Mouse (Mus musculus): ENCODE measurements around the gene Fam234b. TPM values are rescaled to one million over a fixed set of nuclear protein-coding genes. Genes with fewer than 3 reads are reported as not detected.

The Fam234b gene
- polyA plus RNA-seq, 1 experiment from 2014 or later = 103 TPM

DNA sequence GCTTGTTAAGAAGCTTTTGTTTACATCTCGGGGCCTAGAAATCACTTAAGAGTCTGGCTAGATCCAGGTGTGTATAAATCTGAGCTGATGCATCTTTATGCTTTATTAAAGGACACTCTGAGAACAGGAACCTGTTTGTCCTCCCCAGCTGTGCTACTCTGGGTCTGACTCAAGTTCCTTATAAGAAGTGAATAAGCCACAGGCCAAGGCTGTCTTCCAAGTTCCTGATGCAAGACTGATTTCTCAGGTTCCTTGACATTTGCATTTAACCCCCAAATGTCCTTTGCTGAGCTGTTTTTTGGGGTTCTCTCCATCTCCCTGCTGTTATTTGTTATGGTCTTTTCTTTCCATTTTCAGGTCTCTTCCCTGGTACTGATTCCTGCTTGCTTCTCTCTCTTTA, 5.9 kb upstream of the Fam234b start:
- Histone ChIP-seq H3K9ac (replicated peaks; ENCODE audit: low read depth, low read length) (no peak overlapping the region), H3K4me1 (replicated peaks; ENCODE audit: control insufficient read depth, insufficient read depth, low read length) (no peaks in the 10 kb centered on the region), H3K9me3 (ENCODE audit: control insufficient read depth, low read length) (no peaks in the 10 kb centered on the region), H3K36me3 (ENCODE audit: control insufficient read depth, insufficient read depth) (no peaks in the 10 kb centered on the region), H3K27me3 (replicated peaks; ENCODE audit: control insufficient read depth, insufficient read depth, low read length) (no peaks in the 10 kb centered on the region), H3K4me3 (replicated peaks; ENCODE audit: low read length) (no peak overlapping the region), H3K27ac (ENCODE audit: low read length) (no peak overlapping the region), H3K4me2 (ENCODE audit: low read length) (no peak overlapping the region)
- 85% methylated on average over 1 of the region's 1 CpGs for WGBS
- ATAC-seq = no peak

- no peaks in the 10 kb centered on the region for H3K9me3 ChIP-seq (ENCODE audit: control insufficient read depth, low read length)
- no peak overlapping the region for H3K9ac ChIP-seq (replicated peaks; ENCODE audit: low read depth, low read length)
- no peak overlapping the region for H3K4me2 ChIP-seq (ENCODE audit: low read length)
- no peak overlapping the region for H3K4me3 ChIP-seq (replicated peaks; ENCODE audit: low read length)
- H3K27ac ChIP-seq (ENCODE audit: low read length) = no peak overlapping the region
- H3K36me3 ChIP-seq (ENCODE audit: control insufficient read depth, insufficient read depth) = no peaks in the 10 kb centered on the region
- H3K27me3 ChIP-seq (replicated peaks; ENCODE audit: control insufficient read depth, insufficient read depth, low read length) = no peaks in the 10 kb centered on the region
- no peak for ATAC-seq
- H3K4me1 ChIP-seq (replicated peaks; ENCODE audit: control insufficient read depth, insufficient read depth, low read length) = peaks cover 3% of the 10 kb centered on the region
- WGBS = 79% methylated on average over 8 of the region's 8 CpGs
Measured at GRCm38 (mm10) chr6:135192993-135193392, 4.8 kb upstream of the Fam234b start.

- 28% methylated on average over 4 of the region's 4 CpGs for WGBS
- H3K27ac ChIP-seq (ENCODE audit: low read length) = no peak overlapping the region
- peaks cover 7% of the 10 kb centered on the region for H3K4me1 ChIP-seq (replicated peaks; ENCODE audit: control insufficient read depth, insufficient read depth, low read length)
- no peaks in the 10 kb centered on the region for H3K9me3 ChIP-seq (ENCODE audit: control insufficient read depth, low read length)
- H3K9ac ChIP-seq (replicated peaks; ENCODE audit: low read depth, low read length) = no peak overlapping the region
- no peak overlapping the region for H3K4me3 ChIP-seq (replicated peaks; ENCODE audit: low read length)
- no peak for ATAC-seq
- H3K4me2 ChIP-seq (ENCODE audit: low read length) = no peak overlapping the region
- H3K27me3 ChIP-seq (replicated peaks; ENCODE audit: control insufficient read depth, insufficient read depth, low read length) = no peaks in the 10 kb centered on the region
- H3K36me3 ChIP-seq (ENCODE audit: control insufficient read depth, insufficient read depth) = no peaks in the 10 kb centered on the region
Measured at GRCm38 (mm10) chr6:135193733-135194132, 4.0 kb upstream of the Fam234b start.

GRCm38 (mm10) chr6:135194907-135195306, 2.9 kb upstream of the Fam234b start:
- 77% methylated on average over 4 of the region's 4 CpGs for WGBS
- no peak overlapping the region for H3K4me2 ChIP-seq (ENCODE audit: low read length)

GRCm38 (mm10) chr6:135196707-135197106, 1.1 kb upstream of the Fam234b start:
- Histone ChIP-seq H3K4me1 (replicated peaks; ENCODE audit: control insufficient read depth, insufficient read depth, low read length) (peaks cover 20% of the 10 kb centered on the region), H3K27ac (ENCODE audit: low read length) (no peak overlapping the region), H3K4me2 (ENCODE audit: low read length) (no peak overlapping the region), H3K4me3 (replicated peaks; ENCODE audit: low read length) (no peak overlapping the region), H3K9ac (replicated peaks; ENCODE audit: low read depth, low read length) (no peak overlapping the region), H3K36me3 (ENCODE audit: control insufficient read depth, insufficient read depth) (no peaks in the 10 kb centered on the region), H3K9me3 (ENCODE audit: control insufficient read depth, low read length) (no peaks in the 10 kb centered on the region), H3K27me3 (replicated peaks; ENCODE audit: control insufficient read depth, insufficient read depth, low read length) (no peaks in the 10 kb centered on the region)
- 90% methylated on average over 8 of the region's 8 CpGs for whole genome bisulfite sequencing
- ATAC-seq = no peak

More at GRCm38 (mm10) chr6:135194907-135195306, 2.9 kb upstream of the Fam234b start:
- no peaks in the 10 kb centered on the region for H3K9me3 ChIP-seq (ENCODE audit: control insufficient read depth, low read length)
- H3K9ac ChIP-seq (replicated peaks; ENCODE audit: low read depth, low read length) = no peak overlapping the region
- no peak overlapping the region for H3K4me3 ChIP-seq (replicated peaks; ENCODE audit: low read length)
- ATAC-seq = no peak
- H3K4me1 ChIP-seq (replicated peaks; ENCODE audit: control insufficient read depth, insufficient read depth, low read length) = peaks cover 17% of the 10 kb centered on the region
- no peak overlapping the region for H3K27ac ChIP-seq (ENCODE audit: low read length)
- no peaks in the 10 kb centered on the region for H3K27me3 ChIP-seq (replicated peaks; ENCODE audit: control insufficient read depth, insufficient read depth, low read length)
- H3K36me3 ChIP-seq (ENCODE audit: control insufficient read depth, insufficient read depth) = no peaks in the 10 kb centered on the region

GRCm38 (mm10) chr6:135197446-135197845, 331 bp upstream of the Fam234b start:
- Histone ChIP-seq H3K27ac (ENCODE audit: low read length) (no peak overlapping the region), H3K27me3 (replicated peaks; ENCODE audit: control insufficient read depth, insufficient read depth, low read length) (no peaks in the 10 kb centered on the region), H3K4me1 (replicated peaks; ENCODE audit: control insufficient read depth, insufficient read depth, low read length) (peaks cover 20% of the 10 kb centered on the region), H3K9me3 (ENCODE audit: control insufficient read depth, low read length) (no peaks in the 10 kb centered on the region), H3K9ac (replicated peaks; ENCODE audit: low read depth, low read length) (peak overlapping the region; percentile 84), H3K4me2 (ENCODE audit: low read length) (peak overlapping the region; percentile 60), H3K36me3 (ENCODE audit: control insufficient read depth, insufficient read depth) (no peaks in the 10 kb centered on the region), H3K4me3 (replicated peaks; ENCODE audit: low read length) (peak overlapping the region; percentile 76)
- WGBS = 17% methylated on average over 7 of the region's 7 CpGs
- no peak for ATAC-seq

- H3K4me3 ChIP-seq (replicated peaks; ENCODE audit: low read length) = peak overlapping the region; percentile 76
- H3K4me1 ChIP-seq (replicated peaks; ENCODE audit: control insufficient read depth, insufficient read depth, low read length) = peaks cover 21% of the 10 kb centered on the region
- no peak overlapping the region for H3K27ac ChIP-seq (ENCODE audit: low read length)
- H3K9ac ChIP-seq (replicated peaks; ENCODE audit: low read depth, low read length) = peak overlapping the region; percentile 84; the same call in 1 of the 2 replicates
- H3K36me3 ChIP-seq (ENCODE audit: control insufficient read depth, insufficient read depth) = no peaks in the 10 kb centered on the region
- WGBS = 27% methylated on average over 6 of the region's 6 CpGs
- peak overlapping the region; percentile 60 for H3K4me2 ChIP-seq (ENCODE audit: low read length)
- no peaks in the 10 kb centered on the region for H3K9me3 ChIP-seq (ENCODE audit: control insufficient read depth, low read length)
- no peak for ATAC-seq
- no peaks in the 10 kb centered on the region for H3K27me3 ChIP-seq (replicated peaks; ENCODE audit: control insufficient read depth, insufficient read depth, low read length)
Measured at GRCm38 (mm10) chr6:135198726-135199125, 949 bp downstream of the Fam234b start.

DNA sequence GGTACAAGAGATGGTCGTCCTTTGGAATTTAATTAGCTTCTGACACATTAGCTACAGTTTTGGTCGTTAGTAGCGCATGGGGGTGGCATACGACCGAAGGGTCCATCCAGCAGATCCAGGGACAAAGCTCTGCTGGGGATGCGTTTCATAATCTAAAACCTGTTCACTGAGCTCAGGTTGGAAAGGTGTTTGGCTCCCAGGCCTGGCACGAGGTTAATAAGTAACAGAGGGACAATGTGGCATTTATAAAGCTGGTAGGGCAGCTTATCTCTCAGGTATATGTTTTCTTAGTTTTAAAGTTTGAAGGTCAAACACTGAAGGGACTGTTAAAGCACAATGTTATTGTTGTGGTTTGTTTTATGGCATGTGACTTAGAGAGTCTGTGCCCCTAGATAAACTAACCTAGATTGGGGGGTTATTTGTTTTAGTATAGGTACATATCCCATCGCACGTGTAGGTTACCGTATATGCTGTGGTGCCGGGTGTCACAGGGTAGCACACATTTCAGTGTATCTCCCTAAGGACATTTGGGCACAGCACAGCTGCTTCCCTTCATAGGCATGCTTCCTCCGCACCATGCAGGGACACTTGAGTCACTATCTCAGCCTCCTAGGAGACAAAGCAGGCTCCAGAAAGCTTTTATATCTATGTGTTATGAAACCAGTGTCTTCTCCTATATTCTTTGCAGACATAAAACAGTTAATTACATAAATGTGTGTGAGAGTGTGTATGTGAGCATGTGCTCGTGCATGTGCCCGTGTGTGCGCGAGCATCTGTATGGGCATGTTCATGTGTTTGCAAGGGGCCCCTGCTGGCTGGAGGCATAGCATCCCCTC, 2.6 kb downstream of the Fam234b start:
- Histone ChIP-seq H3K4me3 (replicated peaks; ENCODE audit: low read length) (no peak overlapping the region), H3K27ac (ENCODE audit: low read length) (no peak overlapping the region), H3K36me3 (ENCODE audit: control insufficient read depth, insufficient read depth) (no peaks in the 10 kb centered on the region), H3K27me3 (replicated peaks; ENCODE audit: control insufficient read depth, insufficient read depth, low read length) (no peaks in the 10 kb centered on the region), H3K4me1 (replicated peaks; ENCODE audit: control insufficient read depth, insufficient read depth, low read length) (peaks cover 24% of the 10 kb centered on the region), H3K9ac (replicated peaks; ENCODE audit: low read depth, low read length) (0 out of 2 replicates have a peak overlapping the region, but pooled peaks have one; percentile 11), H3K9me3 (ENCODE audit: control insufficient read depth, low read length) (no peaks in the 10 kb centered on the region), H3K4me2 (ENCODE audit: low read length) (no peak overlapping the region)
- WGBS = 76% methylated on average over 16 of the region's 16 CpGs
- ATAC-seq = no peak

DNA sequence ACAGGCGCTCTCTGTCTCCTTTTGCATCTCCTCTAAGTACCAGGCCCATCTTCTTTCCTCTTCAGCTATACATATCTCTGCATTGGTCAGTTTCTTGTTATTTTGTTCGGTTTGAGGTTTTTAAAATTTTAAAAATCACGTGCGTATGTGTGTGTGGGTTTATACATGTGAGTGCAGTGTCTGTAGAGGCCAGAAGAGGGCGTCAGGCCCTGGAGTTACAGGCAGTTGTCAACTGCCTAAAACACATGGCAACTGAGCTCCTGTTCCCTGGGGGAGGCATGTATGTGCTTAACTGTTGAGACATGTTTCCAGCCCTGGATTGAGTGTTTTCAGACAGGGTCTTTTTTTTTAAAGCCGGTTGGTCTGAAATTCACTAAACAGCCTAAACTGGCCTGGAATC, 4.9 kb downstream of the Fam234b start:
- Histone ChIP-seq H3K9ac (replicated peaks; ENCODE audit: low read depth, low read length) (no peak overlapping the region), H3K27ac (ENCODE audit: low read length) (no peak overlapping the region), H3K36me3 (ENCODE audit: control insufficient read depth, insufficient read depth) (no peaks in the 10 kb centered on the region), H3K27me3 (replicated peaks; ENCODE audit: control insufficient read depth, insufficient read depth, low read length) (no peaks in the 10 kb centered on the region), H3K4me1 (replicated peaks; ENCODE audit: control insufficient read depth, insufficient read depth, low read length) (peaks cover 21% of the 10 kb centered on the region), H3K9me3 (ENCODE audit: control insufficient read depth, low read length) (no peaks in the 10 kb centered on the region), H3K4me3 (replicated peaks; ENCODE audit: low read length) (no peak overlapping the region), H3K4me2 (ENCODE audit: low read length) (no peak overlapping the region)
- 93% methylated on average over 6 of the region's 6 CpGs for WGBS
- no peak for ATAC-seq

Measured in forebrain, embryonic 16.5 days (tissue).